Mouse (Mus musculus) cortical plate, adult 2 months (tissue): ENCODE measurements around the gene Mdm4.

ENCODE experiments used
- CTCF ChIP-seq: fragments of 200-500 bp; IDR thresholded peaks from 2 replicates; pipeline ENCODE4 v1.5.1; 2011; ENCODE audit warnings: mild to moderate bottlenecking, control low read depth, low read length; ENCODE audit not compliant: insufficient read depth; ENCODE audit errors: extremely low read depth
- POLR2A ChIP-seq: fragments of 200-500 bp; IDR thresholded peaks from 2 replicates; pipeline ENCODE4 v1.6.1; 2011; ENCODE audit warnings: mild to moderate bottlenecking, low read length, control low read depth; ENCODE audit not compliant: insufficient read depth; ENCODE audit errors: extremely low read depth

DNA sequence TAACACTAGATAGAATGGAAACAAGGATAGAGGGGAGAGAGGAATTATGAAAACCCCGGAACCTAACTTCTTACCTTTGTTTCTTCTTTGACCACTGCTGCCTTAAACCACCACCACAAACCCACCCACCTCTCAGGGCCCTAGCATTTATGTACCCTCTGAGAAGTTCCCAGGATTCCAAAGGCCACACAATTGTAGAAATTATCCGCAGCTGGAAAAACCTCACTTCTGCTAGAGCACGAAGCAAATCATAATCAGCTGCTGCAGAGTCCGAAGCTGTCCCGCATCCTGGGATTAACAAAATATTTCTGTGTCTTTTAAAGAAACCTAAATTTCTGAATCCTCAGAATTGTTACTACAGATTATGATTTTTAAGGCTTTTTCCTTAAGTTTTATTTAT, at the start of gene Mdm4:
- TF ChIP-seq CTCF (no peak), POLR2A (no peak)
